Mouse (Mus musculus) forebrain, postnatal 0 days (tissue): Measurements from ENCODE around the gene Pcdh19. TPM values are rescaled to one million over a fixed set of nuclear protein-coding genes. Genes with fewer than 3 reads are reported as not detected.

Source experiments
- ATAC-seq: fragments of 200-750 bp; cut with Nextera tagmentation; 2 replicates; pipeline ENCODE4 v1.8.0; 2017; ENCODE audit warnings: mild to moderate bottlenecking, moderate library complexity
- DNase-seq: peaks from one replicate; pipeline ENCODE4 v3.0.0-alpha.2; 2015
- H3K27ac ChIP-seq: fragments of 300-500 bp; sonication (generic); 2 replicates; pipeline ENCODE4 v1.5.1; 2014; ENCODE audit warnings: low read depth, mild to moderate bottlenecking, antibody characterized with exemption, low read length, moderate library complexity, mixed read lengths
- H3K27me3 ChIP-seq: fragments of 300-500 bp; sonication (generic); 2 replicates; pipeline ENCODE4 v1.6.1; 2014; ENCODE audit warnings: mild to moderate bottlenecking, low read length, mixed read lengths; ENCODE audit not compliant: insufficient read depth
- H3K36me3 ChIP-seq: fragments of 300-500 bp; sonication (generic); 2 replicates; pipeline ENCODE4 v1.6.1; 2014; ENCODE audit warnings: mild to moderate bottlenecking, moderate library complexity; ENCODE audit not compliant: insufficient read depth
- H3K4me1 ChIP-seq: fragments of 300-500 bp; sonication (generic); 2 replicates; pipeline ENCODE4 v1.6.1; 2014; ENCODE audit warnings: antibody characterized with exemption; ENCODE audit not compliant: insufficient read depth
- H3K4me2 ChIP-seq: fragments of 300-500 bp; sonication (generic); 2 replicates; pipeline ENCODE4 v1.6.1; 2014; ENCODE audit warnings: low read depth, mild to moderate bottlenecking, moderate library complexity
- H3K4me3 ChIP-seq: fragments of 300-500 bp; sonication (generic); 2 replicates; pipeline ENCODE4 v1.5.1; 2014; ENCODE audit warnings: low read depth, low read length, mixed read lengths
- H3K9ac ChIP-seq: fragments of 300-500 bp; sonication (generic); 2 replicates; pipeline ENCODE4 v1.6.1; 2014; ENCODE audit warnings: mild to moderate bottlenecking
- H3K9me3 ChIP-seq: fragments of 300-500 bp; sonication (generic); 2 replicates; pipeline ENCODE4 v1.6.1; 2016; ENCODE audit warnings: low read length
- CTCF ChIP-seq: sonication (generic); IDR thresholded peaks from 2 replicates; pipeline ENCODE4 v1.5.1; 2016; ENCODE audit warnings: antibody characterized with exemption, control low read depth, low read depth
- WGBS: fragments of 180-500 bp; shearing (Covaris S2); extraction: QIAGEN DNeasy Blood & Tissue Kit; methylation state at CpG from one replicate; pipeline ENCODE4 v1.1.7; 2014; 5-methylcytosine and 5-hydroxymethylcytosine counted together
- polyA plus RNA-seq: library from polyadenylated mRNA; unstranded; fragments of >200 nt; fragmentation: Nextera tagmentation; extraction: Ambion mirVana; gene quantifications from 2 replicates; pipeline ENCODE4 v1.2.1, GENCODE M21; 2015
- total RNA-seq: library from RNA; depleted of rRNA; stranded (reverse); fragments of >200 nt; gene quantifications from 2 replicates; pipeline ENCODE4 v1.2.3, GENCODE M21; 2014

Gene Pcdh19
- total and polyA plus RNA-seq, 2 experiments from 2014 or later: 23.6 to 67.1 TPM

- Histone ChIP-seq H3K36me3 (no peaks in the 10 kb centered on the region), H3K4me2 (peak overlapping the region; percentile 23), H3K9me3 (no peaks in the 10 kb centered on the region), H3K4me3 (no peak overlapping the region), H3K4me1 (no peaks in the 10 kb centered on the region), H3K9ac (no peak overlapping the region), H3K27ac (no peak overlapping the region), H3K27me3 (no peaks in the 10 kb centered on the region)
- DNase-seq (peak; percentile 57), ATAC-seq (no peak; the same call in 1 of the 2 replicates)
- 27% methylated on average over 9 of the region's 9 CpGs for WGBS
- peak; percentile 67 for TF ChIP-seq CTCF
Measured at GRCm38 (mm10) chrX:133657308-133658302, 31.2 kb downstream of the Pcdh19 start.

- no peaks in the 10 kb centered on the region for H3K4me1 ChIP-seq
- no peak overlapping the region for H3K4me3 ChIP-seq
- TF ChIP-seq CTCF: no peak
- no peak overlapping the region for H3K27ac ChIP-seq
- whole genome bisulfite sequencing: 40% methylated on average over 11 of the region's 11 CpGs
- ATAC-seq (peak; percentile 34; the same call in 1 of the 2 replicates), DNase-seq (no peak)
- no peak overlapping the region for H3K9ac ChIP-seq
- H3K27me3 ChIP-seq: no peaks in the 10 kb centered on the region
- no peaks in the 10 kb centered on the region for H3K9me3 ChIP-seq
- no peaks in the 10 kb centered on the region for H3K36me3 ChIP-seq
- H3K4me2 ChIP-seq: no peak overlapping the region
Measured at GRCm38 (mm10) chrX:133655876-133656538, 32.8 kb downstream of the Pcdh19 start.

- ATAC-seq: no peak
- Histone ChIP-seq H3K9me3 (no peaks in the 10 kb centered on the region), H3K36me3 (no peaks in the 10 kb centered on the region), H3K9ac (no peak overlapping the region), H3K4me3 (no peak overlapping the region), H3K27me3 (no peaks in the 10 kb centered on the region), H3K27ac (no peak overlapping the region), H3K4me2 (no peak overlapping the region), H3K4me1 (no peaks in the 10 kb centered on the region)
- no peak for TF ChIP-seq CTCF
- no peak for DNase-seq
- 57% methylated on average over 4 of the region's 4 CpGs for WGBS
Measured at GRCm38 (mm10) chrX:133655196-133655595, 33.6 kb downstream of the Pcdh19 start.

- Histone ChIP-seq H3K36me3 (no peaks in the 10 kb centered on the region), H3K4me3 (no peak overlapping the region), H3K4me2 (no peak overlapping the region), H3K27me3 (no peaks in the 10 kb centered on the region), H3K4me1 (no peaks in the 10 kb centered on the region), H3K9me3 (no peaks in the 10 kb centered on the region), H3K27ac (no peak overlapping the region), H3K9ac (no peak overlapping the region)
- WGBS: 31% methylated on average over 3 of the region's 3 CpGs
- ATAC-seq: no peak
- DNase-seq: no peak
- no peak for TF ChIP-seq CTCF
Measured at GRCm38 (mm10) chrX:133653071-133653470, 35.7 kb downstream of the Pcdh19 start.

- H3K9me3 ChIP-seq: no peaks in the 10 kb centered on the region
- H3K9ac ChIP-seq: no peak overlapping the region
- no peaks in the 10 kb centered on the region for H3K27me3 ChIP-seq
- no peaks in the 10 kb centered on the region for H3K36me3 ChIP-seq
- no peak overlapping the region for H3K27ac ChIP-seq
- no peak overlapping the region for H3K4me2 ChIP-seq
- DNase-seq (no peak), ATAC-seq (no peak)
- no peaks in the 10 kb centered on the region for H3K4me1 ChIP-seq
- 71% methylated on average over 3 of the region's 3 CpGs for WGBS
- H3K4me3 ChIP-seq: no peak overlapping the region
- TF ChIP-seq CTCF: no peak
Measured at GRCm38 (mm10) chrX:133650379-133650778, 38.4 kb downstream of the Pcdh19 start.

GRCm38 (mm10) chrX:133647809-133648208 lies 41.0 kb downstream of the Pcdh19 start:
- Histone ChIP-seq H3K4me3 (no peak overlapping the region), H3K36me3 (no peaks in the 10 kb centered on the region), H3K27ac (no peak overlapping the region), H3K4me1 (no peaks in the 10 kb centered on the region), H3K27me3 (no peaks in the 10 kb centered on the region), H3K9me3 (no peaks in the 10 kb centered on the region), H3K9ac (no peak overlapping the region), H3K4me2 (no peak overlapping the region)
- DNase-seq (no peak), ATAC-seq (no peak)
- WGBS: 31% methylated on average over 2 of the region's 2 CpGs
- no peak for TF ChIP-seq CTCF

- no peak overlapping the region for H3K4me2 ChIP-seq
- H3K9me3 ChIP-seq: no peaks in the 10 kb centered on the region
- H3K36me3 ChIP-seq: no peaks in the 10 kb centered on the region
- no peak for DNase-seq
- no peak for TF ChIP-seq CTCF
- no peak overlapping the region for H3K4me3 ChIP-seq
- no peak for ATAC-seq
- H3K27me3 ChIP-seq: no peaks in the 10 kb centered on the region
- H3K9ac ChIP-seq: no peak overlapping the region
- no peak overlapping the region for H3K27ac ChIP-seq
- H3K4me1 ChIP-seq: no peaks in the 10 kb centered on the region
Measured at GRCm38 (mm10) chrX:133639445-133639844, 49.3 kb downstream of the Pcdh19 start.
